Mouse (Mus musculus) heart, postnatal 14 days (tissue): ENCODE data around the gene Serpina3k. TPM values are rescaled to one million over a fixed set of nuclear protein-coding genes. Genes with fewer than 3 reads are reported as not detected.
A peak's percentile ranks its signal among the peaks of the same experiment; 100 is the strongest.
"Not testable (repeated sequence)": the region's sequence is repeated elsewhere in the genome, so short reads cannot be mapped to it uniquely, and the experiment has no call there.

Experiments
- DNase-seq, 2 experiments: peaks; one replicate each; pipeline ENCODE4 v3.0.0; 2021 to 2022
- intact Hi-C: fragments of 180-260 bp; cut with DNase I; formaldehyde crosslinking; loops from one replicate; pipeline ENCODE4 v1.15.1; 2025
- long read RNA-seq, 2 experiments: library from polyadenylated mRNA; stranded (forward); transcript quantifications; one replicate each; pipeline ENCODE4 v2.0.0; 2021
- total RNA-seq, 2 experiments: library from RNA; stranded (reverse); gene quantifications; 2 replicates each; pipeline ENCODE4 v1.2.3; 2021

The Serpina3k gene
- not detected for total RNA-seq
- long read RNA-seq, experiment 1 = 0 reads
- long read RNA-seq, experiment 2 = 0 reads

DNA sequence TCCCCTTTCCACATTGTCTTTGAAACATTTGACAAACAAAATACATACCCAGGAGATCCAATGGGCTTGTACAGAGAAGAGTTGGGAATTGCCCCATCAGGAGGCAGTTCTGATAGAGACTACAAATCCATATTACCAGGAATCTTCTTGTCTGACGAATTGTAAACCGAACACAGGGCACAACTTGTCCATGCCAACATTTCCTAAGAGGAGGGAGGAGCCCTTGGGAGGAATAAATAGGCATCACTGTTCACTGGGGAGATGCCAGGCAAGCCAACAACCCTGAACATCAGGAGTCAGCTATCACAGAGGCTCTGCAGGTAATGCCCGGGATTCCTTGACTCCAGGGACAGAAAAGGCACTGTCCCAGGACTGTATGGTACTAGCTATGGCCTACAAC lies at the start of gene Serpina3k, which contains the start of gene Serpina3m:
Serpina3k (plus strand) TSS at position 261 of the 400 bp plus-strand sequence.
Serpina3m (plus strand) TSS at position 261 of the 400 bp plus-strand sequence.
- intact Hi-C loops, DNase-seq: not testable (repeated sequence)

- no peak for DNase-seq
- intact Hi-C loops = no loop called here
Observed at GRCm38 (mm10) chr12:104289872-104290271, 48.4 kb upstream of the Serpina3k start.

DNA sequence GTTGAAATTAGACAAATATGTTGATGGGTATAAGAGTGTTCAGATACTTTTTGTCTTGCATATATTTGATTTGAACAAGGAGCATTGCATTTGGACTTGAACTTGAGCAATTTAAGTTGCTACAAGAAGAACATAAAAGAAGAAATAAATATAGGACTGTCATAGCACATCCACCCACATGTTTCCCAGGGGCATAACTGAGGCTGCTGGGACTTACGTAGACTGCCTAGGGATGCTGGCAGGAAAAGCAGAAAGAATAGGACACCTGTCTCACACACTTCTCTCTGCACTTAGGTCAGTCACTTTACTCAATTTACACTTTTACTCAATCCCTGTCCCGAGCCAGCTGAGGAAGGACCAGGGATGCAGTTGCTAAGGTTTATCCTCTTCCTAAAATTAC lies 44.3 kb upstream of the Serpina3k start:
- intact Hi-C loops = no loop called here
- DNase-seq = no peak

DNA sequence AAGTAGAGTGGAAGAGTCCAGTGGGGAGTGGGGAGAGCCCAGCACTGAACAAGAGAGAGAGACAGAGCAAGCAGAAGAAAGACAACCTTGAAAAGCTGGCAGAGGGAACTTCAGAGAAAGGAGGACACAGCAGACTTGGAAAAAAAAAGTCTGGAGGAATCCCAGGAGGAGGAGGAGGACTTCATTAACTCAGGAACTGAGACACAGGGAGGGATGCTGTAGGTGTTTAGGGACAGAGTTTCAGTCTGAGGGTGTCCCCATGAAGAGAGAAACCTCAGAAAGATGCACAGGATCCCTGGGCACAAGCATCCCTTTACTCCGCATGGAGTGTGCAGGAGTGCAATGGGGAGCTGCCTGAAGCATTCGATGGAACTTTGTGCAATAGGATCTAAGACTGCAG lies 40.2 kb upstream of the Serpina3k start:
- no peak for DNase-seq
- intact Hi-C loops = no loop called here

GRCm38 (mm10) chr12:104305991-104306390 lies 32.3 kb upstream of the Serpina3k start:
- intact Hi-C loops = no loop called here
- DNase-seq = no peak

GRCm38 (mm10) chr12:104314253-104314652 lies 24.0 kb upstream of the Serpina3k start, which contains the start of gene Serpina3j:
TSS of gene Serpina3j (plus strand) at chr12:104314553.
- no peak for DNase-seq
- intact Hi-C loops = no loop called here

DNA sequence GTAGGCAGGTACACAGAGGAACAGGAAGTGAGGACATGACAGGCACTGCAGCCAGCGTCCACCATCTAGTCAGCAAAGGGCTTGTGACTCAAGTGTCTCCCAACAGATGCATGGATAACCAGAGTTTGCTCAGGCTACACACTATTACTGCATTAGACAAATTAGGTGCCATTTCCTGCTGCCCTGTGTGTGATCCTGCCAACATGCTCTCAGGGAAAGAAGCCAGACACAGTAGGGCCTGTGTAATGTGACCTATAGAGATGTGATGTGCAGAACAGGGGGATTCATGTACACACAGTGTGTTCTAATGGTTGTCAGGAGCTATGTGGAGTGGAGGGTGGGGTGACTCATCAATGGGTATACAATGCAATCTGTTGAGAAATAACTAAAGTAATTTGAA lies 15.8 kb upstream of the Serpina3k start:
- no peak for DNase-seq
- intact Hi-C loops = no loop called here

GRCm38 (mm10) chr12:104331701-104332100 lies 6.6 kb upstream of the Serpina3k start:
- intact Hi-C loops = no loop called here
- DNase-seq = no peak

DNA sequence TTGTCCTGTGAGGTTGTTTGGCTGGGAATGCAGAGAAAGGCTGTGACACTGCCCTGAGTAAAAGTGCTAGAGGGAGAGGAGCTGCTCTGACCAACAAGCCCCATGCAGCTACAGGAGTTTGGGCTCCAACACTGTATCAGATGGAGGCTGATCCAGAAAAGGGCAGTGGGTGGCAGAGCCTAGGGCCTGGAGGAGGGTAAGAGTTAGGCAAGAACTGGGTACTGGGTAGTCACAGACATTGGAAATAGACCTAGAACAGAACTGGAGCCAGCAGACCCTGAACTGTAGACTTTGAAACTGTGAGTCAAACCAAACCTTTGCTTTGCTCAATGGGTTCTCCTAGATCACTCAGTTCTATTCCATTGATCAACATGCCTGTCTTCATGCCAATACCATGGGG lies 1.4 kb upstream of the Serpina3k start:
- intact Hi-C loops, DNase-seq: not testable (repeated sequence)

GRCm38 (mm10) chr12:104338705-104339104 lies 419 bp downstream of the Serpina3k start:
- intact Hi-C loops = no loop called here
- no peak for DNase-seq

- intact Hi-C loops, DNase-seq: not testable (repeated sequence)
Observed at GRCm38 (mm10) chr12:104342489-104342888, 4.2 kb downstream of the Serpina3k start.

DNA sequence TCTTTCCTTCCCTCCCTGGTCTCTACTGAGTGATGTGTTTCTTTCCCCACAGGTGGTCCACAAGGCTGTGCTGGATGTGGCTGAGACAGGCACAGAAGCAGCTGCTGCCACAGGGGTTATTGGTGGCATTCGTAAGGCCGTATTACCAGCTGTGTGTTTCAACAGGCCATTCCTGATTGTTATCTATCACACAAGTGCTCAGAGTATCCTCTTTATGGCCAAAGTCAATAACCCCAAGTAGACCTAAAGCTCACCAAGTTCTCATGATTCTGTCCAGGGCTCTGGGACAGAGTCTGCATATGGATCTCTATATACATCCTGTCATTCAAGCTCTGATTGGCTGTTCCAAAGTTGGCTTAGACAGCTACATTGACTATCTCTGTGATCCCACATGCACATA lies 6.9 kb downstream of the Serpina3k start:
- DNase-seq = no peak
- intact Hi-C loops = no loop called here

DNA sequence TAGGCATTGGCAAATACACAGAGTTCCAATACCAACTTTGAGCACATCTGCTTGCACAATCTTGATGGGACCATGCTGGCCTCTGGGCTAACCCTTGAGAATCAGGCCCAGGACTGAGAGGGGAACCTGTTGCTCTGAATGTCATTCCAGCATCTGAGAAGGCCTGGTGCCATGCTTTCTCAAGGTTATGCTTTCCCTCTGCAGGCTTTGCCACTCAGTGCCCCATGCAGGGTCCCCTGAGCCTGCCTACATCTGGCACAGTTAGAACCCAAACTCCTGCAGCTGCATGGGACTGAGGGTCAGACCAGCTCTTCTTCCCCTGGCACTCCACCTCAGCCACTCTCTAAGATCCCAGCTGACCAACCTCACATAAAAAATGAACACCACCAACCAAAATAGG lies 7.4 kb downstream of the Serpina3k start:
- DNase-seq = no peak
- intact Hi-C loops = no loop called here

- no peak for DNase-seq
- intact Hi-C loops = no loop called here
Observed at GRCm38 (mm10) chr12:104347091-104347490, 8.8 kb downstream of the Serpina3k start.

DNA sequence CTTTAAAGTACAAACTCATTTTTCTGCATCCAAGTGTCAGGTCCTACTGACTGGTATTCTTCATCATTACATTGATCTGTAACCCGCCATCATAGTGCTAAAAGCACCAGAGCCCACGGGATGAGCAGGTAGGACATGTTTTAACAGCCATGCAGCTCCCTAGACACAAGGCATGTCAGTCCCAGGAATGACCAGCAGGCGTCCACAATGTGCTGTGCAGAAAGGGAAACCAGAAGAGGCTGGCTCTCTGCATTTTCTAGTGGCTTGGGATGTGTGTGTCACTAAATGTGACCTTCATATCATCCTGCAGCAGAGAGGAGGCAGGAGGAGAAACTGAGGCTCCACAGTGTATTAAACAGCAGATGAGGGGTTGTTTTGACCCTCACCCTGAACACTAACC lies 13.5 kb downstream of the Serpina3k start:
- DNase-seq = peak; percentile 46 to 60
- intact Hi-C loops = loop anchor here (5.0 kb wide), 1 partner anchor 60 kb away; no protein-coding TSS in a partner anchor

DNA sequence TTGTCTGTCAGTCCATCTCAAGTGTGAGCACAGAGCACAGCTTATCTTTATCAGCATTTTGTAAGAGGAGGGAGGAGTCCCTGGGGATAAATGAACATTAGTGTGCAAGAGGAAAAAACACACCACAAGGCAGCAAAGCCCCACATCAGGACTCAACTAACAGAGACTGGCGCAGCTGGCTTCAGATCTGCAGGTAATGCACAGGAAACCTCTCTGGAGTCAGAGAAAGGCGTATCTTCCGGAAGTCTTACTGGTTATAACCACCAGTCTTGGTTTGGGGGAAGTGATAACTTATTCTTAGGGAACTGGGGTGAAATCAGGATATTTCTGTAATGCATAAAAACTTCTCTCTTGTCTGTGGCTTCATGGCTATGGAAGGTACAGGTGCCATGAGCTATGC lies 17.7 kb downstream of the Serpina3k start:
- DNase-seq = no peak
- intact Hi-C loops = no loop called here

DNA sequence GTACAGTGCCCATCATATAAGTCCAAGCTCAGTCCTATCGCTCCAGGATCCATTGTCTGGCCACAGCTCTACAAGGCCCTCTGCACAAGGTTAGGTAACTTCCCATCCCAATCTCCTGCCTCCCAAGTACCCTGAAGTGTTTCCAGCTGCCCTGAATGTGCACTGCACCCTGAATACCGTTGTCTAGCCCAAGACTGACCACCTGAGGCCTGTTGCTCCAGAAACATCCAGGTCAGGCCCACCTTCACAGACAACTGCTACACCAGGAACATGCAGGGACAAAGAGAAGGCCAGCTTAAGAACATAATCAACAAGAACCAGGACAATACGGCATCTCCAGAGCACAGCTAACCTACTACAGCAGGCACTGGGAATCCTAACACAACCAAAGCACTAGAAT lies 31.7 kb downstream of the Serpina3k start:
- DNase-seq = no peak
- intact Hi-C loops = no loop called here

GRCm38 (mm10) chr12:104377179-104377578 lies 38.9 kb downstream of the Serpina3k start:
- DNase-seq, intact Hi-C loops: not testable (repeated sequence)

DNA sequence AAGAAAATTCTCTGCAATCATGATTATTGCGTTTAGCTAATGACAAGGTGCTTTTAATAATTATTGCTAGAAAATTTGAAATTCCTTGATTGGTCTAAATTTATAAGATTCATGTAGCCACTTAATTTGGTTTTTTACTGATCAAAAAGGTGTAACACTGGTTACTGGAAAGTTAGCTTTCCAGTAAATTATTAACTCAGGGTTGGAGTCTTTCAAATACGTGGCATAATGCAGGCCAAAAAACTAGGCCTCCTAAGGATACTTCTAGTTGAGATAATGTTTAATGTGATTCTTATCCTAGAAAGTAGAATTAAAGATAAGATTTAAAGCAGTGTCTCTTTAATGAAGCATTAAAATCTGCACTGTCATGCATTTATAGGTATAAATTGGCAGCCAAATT lies 40.1 kb downstream of the Serpina3k start:
- intact Hi-C loops = not testable (repeated sequence)

GRCm38 (mm10) chr12:104378815-104379214 lies 40.5 kb downstream of the Serpina3k start:
- DNase-seq, intact Hi-C loops: not testable (repeated sequence)

More for the DNA sequence above, 40.1 kb downstream of the Serpina3k start:
- not testable (repeated sequence) for DNase-seq

DNA sequence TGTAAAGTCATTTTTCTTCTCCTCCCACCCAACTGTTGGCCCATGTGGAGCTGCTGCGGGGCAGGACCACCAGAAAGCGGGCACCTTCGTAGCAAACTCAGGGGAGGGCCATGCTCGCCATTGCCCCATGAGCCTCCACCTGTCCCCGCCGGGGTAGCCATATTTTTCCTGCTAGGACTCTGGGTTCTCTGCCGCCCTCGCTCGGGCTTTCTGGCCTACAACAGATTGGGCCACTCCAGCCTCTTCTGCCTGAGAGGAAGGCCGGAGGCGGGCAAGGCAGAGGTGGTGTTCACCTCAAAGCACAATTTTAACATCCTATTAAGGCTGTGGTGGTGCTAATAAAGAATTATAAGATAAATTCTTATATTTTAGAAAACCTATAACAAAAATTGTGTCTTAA lies 41.6 kb downstream of the Serpina3k start:
- no peak for DNase-seq
- intact Hi-C loops = no loop called here

DNA sequence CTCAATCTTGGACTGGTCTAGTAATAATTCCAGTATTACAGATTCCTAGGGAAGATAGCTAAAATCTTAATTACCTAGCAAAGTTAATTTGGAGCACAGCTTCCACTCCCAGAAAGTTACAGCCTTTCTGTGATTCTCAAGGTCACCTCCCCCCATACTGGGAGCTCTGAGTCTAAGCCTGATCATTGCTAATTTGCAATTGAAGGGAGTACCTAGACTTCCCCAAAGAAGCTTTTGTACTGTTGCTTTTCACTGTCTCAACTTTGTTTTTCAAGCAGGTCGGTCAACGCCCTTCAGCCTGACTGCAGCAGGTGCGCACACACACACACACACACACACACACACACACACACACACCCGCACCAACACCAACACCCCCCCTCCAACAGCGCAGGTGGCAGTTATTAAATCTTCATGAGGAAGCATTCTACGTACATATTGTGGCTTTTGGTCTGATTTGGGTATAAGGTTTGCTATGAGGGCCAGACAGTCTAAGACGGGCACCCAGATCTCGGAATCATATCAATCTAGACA lies 42.9 kb downstream of the Serpina3k start:
- intact Hi-C loops = not testable (repeated sequence)

More for the DNA sequence above, 42.9 kb downstream of the Serpina3k start:
- not testable (repeated sequence) for DNase-seq
